Mouse (Mus musculus) heart, postnatal 0 days (tissue): ENCODE results near the gene Acsl5. TPM values are rescaled to one million over a fixed set of nuclear protein-coding genes. Genes with fewer than 3 reads are reported as not detected.
A peak's percentile ranks its signal among the peaks of the same experiment; 100 is the strongest.

Experiments used
- ATAC-seq: fragments of 200-750 bp; cut with Nextera tagmentation; 2 replicates; pipeline ENCODE4 v1.8.0; 2017; ENCODE audit warnings: low read depth, moderate number of reproducible peaks, moderate library complexity; ENCODE audit not compliant: insufficient read depth
- DNase-seq: peaks from one replicate; pipeline ENCODE4 v3.0.0-alpha.2; 2016; ENCODE audit warnings: low spot score
- H3K27ac ChIP-seq: fragments of 300-500 bp; sonication (generic); 2 replicates; pipeline ENCODE4 v1.5.1; 2014; ENCODE audit warnings: low read depth, mild to moderate bottlenecking
- H3K27me3 ChIP-seq: fragments of 300-500 bp; sonication (generic); 2 replicates; pipeline ENCODE4 v1.6.1; 2014; ENCODE audit warnings: low read length, mixed read lengths; ENCODE audit not compliant: control insufficient read depth, insufficient read depth
- H3K36me3 ChIP-seq: fragments of 300-500 bp; sonication (generic); replicated peaks from 2 replicates; pipeline ENCODE4 v1.6.1; 2014; ENCODE audit warnings: low read length, mixed read lengths; ENCODE audit not compliant: control insufficient read depth, insufficient read depth
- H3K4me1 ChIP-seq: fragments of 300-500 bp; sonication (generic); 2 replicates; pipeline ENCODE4 v1.6.1; 2014; ENCODE audit warnings: antibody characterized with exemption; ENCODE audit not compliant: control insufficient read depth, insufficient read depth
- H3K4me2 ChIP-seq: fragments of 300-500 bp; sonication (generic); 2 replicates; pipeline ENCODE4 v1.6.1; 2014; ENCODE audit warnings: low read depth, mild to moderate bottlenecking, low read length, moderate library complexity
- H3K4me3 ChIP-seq: fragments of 300-500 bp; sonication (generic); 2 replicates; pipeline ENCODE4 v1.5.1; 2014; ENCODE audit warnings: low read depth, low read length
- H3K9ac ChIP-seq: fragments of 300-500 bp; sonication (generic); replicated peaks from 2 replicates; pipeline ENCODE4 v1.6.1; 2014; ENCODE audit warnings: low read depth, low read length, mixed read lengths
- H3K9me3 ChIP-seq: fragments of 300-500 bp; sonication (generic); replicated peaks from 2 replicates; pipeline ENCODE4 v1.6.1; 2016; ENCODE audit warnings: low read length; ENCODE audit not compliant: control insufficient read depth
- CTCF ChIP-seq: IDR thresholded peaks from 2 replicates; pipeline ENCODE4 v1.5.1; 2016; ENCODE audit warnings: antibody characterized with exemption, control low read depth, low read depth
- EP300 ChIP-seq: IDR thresholded peaks from 2 replicates; pipeline ENCODE4 v1.6.1; 2016; ENCODE audit warnings: antibody characterized with exemption, low read depth
- WGBS: fragments of 180-500 bp; shearing (Covaris S2); extraction: QIAGEN DNeasy Blood & Tissue Kit; methylation state at CpG from one replicate; pipeline ENCODE4 v1.1.7; 2014; 5-methylcytosine and 5-hydroxymethylcytosine counted together
- polyA plus RNA-seq: library from polyadenylated mRNA; unstranded; fragments of >200 nt; fragmentation: Nextera tagmentation; extraction: Ambion mirVana; gene quantifications from 2 replicates; pipeline ENCODE4 v1.2.1, GENCODE M21; 2015
- total RNA-seq: library from RNA; depleted of rRNA; stranded (reverse); fragments of >200 nt; gene quantifications from 2 replicates; pipeline ENCODE4 v1.2.3, GENCODE M21; 2014; ENCODE audit warnings: low replicate concordance

Acsl5 gene
- total and polyA plus RNA-seq, 2 experiments from 2014 or later, result 15.8 to 28.1 TPM

DNA sequence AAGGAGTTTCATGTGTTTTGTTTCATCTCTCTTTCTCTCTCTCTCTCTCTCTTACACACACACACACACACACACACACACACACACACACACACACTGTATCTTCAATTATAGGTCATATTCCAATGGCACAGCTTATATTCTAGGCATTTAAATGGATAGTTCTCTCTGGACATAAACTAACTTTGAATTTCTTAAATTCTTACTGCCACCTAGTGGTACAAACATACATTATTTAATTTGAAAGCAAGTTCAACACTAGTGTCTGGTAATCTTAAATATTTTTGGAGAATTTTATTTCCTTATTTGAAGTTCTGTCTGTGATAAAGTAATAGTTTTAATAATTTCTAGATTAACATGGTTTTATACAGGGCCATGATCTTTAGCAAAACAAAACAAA is 53.3 kb downstream of the Acsl5 start:
- no peaks in the 10 kb centered on the region for H3K9me3 ChIP-seq
- H3K27ac ChIP-seq, result no peak overlapping the region
- no peak overlapping the region for H3K9ac ChIP-seq
- H3K4me2 ChIP-seq, result no peak overlapping the region
- no peaks in the 10 kb centered on the region for H3K27me3 ChIP-seq
- TF ChIP-seq EP300 (no peak), CTCF (peak; percentile 49)
- ATAC-seq (no peak), DNase-seq (peak; percentile 36)
- no peak overlapping the region for H3K4me3 ChIP-seq
- H3K36me3 ChIP-seq, result peaks cover 75% of the 10 kb centered on the region
- H3K4me1 ChIP-seq, result no peaks in the 10 kb centered on the region

DNA sequence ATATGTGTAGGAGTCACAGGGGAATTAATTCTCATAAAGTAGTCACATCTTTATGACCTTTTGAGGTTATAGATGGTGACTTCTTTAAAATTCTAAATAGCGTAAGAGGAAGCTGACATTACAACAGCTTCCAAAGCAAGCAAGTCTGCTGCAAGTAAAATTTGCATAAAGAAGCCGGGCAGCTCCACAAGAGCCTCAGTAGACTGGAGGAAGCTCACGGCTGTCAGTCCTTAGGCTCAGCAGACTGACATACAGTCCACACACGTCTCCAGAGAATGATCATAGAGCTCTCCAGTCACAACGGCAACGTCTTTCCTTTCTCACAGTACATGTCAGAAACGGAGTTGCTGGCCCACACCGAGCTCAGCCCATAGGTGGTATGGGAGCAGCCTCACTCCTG is 60.1 kb downstream of the Acsl5 start:
- Histone ChIP-seq H3K4me1 (0 out of 2 replicates have a peak, but pooled peaks cover 4% of the 10 kb centered on the region), H3K27me3 (no peaks in the 10 kb centered on the region), H3K9me3 (no peaks in the 10 kb centered on the region), H3K27ac (no peak overlapping the region), H3K36me3 (peaks cover 61% of the 10 kb centered on the region), H3K9ac (no peak overlapping the region), H3K4me2 (no peak overlapping the region), H3K4me3 (no peak overlapping the region)
- no peak for TF ChIP-seq CTCF
- TF ChIP-seq EP300, result no peak
- no peak for ATAC-seq
- no peak for DNase-seq
- 88% methylated on average over 8 of the region's 8 CpGs for WGBS

DNA sequence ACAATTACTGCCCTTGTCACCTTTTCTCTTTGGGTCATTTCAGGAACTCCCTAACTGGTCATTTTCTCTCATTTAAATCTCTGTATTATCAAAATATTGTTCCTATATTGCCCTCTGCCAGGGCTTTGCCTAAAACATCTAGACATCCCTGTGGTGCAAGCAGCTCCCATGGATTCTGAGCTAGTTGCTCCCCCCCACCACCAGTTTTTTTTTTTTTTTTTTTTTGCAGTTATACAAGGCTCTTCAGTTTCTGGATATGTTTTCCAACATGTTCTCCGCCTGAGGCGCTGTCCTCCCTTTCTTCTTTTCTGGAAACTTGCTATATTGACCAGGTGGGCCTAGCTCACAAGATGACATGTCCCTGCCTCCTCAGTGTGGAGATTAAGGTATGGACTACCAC is 61.9 kb downstream of the Acsl5 start:
- Histone ChIP-seq H3K4me3 (no peak overlapping the region), H3K9ac (no peak overlapping the region), H3K27ac (no peak overlapping the region), H3K36me3 (peaks cover 44% of the 10 kb centered on the region), H3K9me3 (no peaks in the 10 kb centered on the region), H3K4me2 (no peak overlapping the region), H3K27me3 (no peaks in the 10 kb centered on the region), H3K4me1 (0 out of 2 replicates have a peak, but pooled peaks cover 4% of the 10 kb centered on the region)
- ATAC-seq, result no peak
- TF ChIP-seq EP300 (no peak), CTCF (no peak)
- DNase-seq, result no peak
- WGBS, result 93% methylated on average over 2 of the region's 2 CpGs

DNA sequence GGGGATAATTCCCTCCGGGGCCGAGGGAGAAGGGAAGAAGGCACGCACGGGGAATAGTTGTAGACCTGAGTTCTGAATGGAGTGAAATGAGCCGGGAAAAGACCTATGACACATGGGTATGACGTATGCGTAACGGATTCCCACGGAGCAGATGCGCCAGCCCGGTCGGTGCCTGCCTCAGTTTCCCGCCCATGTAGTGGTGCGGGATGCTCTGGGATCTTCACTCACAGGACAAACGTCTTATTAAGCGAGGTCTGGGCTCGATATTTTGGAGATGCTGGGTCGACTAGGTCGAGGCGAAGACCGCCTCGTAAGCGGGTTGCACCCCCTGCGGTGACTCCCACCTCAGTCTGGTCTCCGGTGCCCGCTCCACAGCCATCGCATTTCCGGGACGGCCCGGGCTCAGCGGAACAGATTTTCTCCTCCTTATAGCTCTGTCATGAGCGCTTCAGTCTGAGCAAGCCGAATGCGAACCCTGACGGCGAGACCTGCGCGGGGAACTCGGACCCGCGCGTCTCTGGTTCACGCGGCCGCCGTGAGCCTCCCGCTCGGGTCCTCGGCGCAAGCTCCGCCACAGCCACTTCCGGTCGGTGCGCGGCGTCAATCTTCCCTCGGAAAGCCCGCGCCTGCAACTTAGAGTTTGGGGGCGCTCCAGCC is 63.8 kb downstream of the Acsl5 start, which contains the start of gene Zdhhc6:
Zdhhc6 (minus strand) TSS at position 581 of the 657 bp plus-strand sequence.
- H3K27ac ChIP-seq, result peak within 1 kb of the TSS; percentile 87
- H3K27me3 ChIP-seq, result no peaks in the 10 kb centered on the region
- WGBS, result under 1% methylated on average over 60 of the region's 60 CpGs
- H3K36me3 ChIP-seq, result peaks cover 26% of the 10 kb centered on the region
- peak within 1 kb of the TSS; percentile 89 for H3K4me2 ChIP-seq
- ATAC-seq, result peak; percentile 73
- TF ChIP-seq EP300, result no peak
- TF ChIP-seq CTCF, result no peak
- H3K4me3 ChIP-seq, result peak within 1 kb of the TSS; percentile 75
- H3K9ac ChIP-seq, result peak within 1 kb of the TSS; percentile 75
- H3K9me3 ChIP-seq, result no peaks in the 10 kb centered on the region
- 0 out of 2 replicates have a peak, but pooled peaks cover 4% of the 10 kb centered on the region for H3K4me1 ChIP-seq
- peak; percentile 32 for DNase-seq

DNA sequence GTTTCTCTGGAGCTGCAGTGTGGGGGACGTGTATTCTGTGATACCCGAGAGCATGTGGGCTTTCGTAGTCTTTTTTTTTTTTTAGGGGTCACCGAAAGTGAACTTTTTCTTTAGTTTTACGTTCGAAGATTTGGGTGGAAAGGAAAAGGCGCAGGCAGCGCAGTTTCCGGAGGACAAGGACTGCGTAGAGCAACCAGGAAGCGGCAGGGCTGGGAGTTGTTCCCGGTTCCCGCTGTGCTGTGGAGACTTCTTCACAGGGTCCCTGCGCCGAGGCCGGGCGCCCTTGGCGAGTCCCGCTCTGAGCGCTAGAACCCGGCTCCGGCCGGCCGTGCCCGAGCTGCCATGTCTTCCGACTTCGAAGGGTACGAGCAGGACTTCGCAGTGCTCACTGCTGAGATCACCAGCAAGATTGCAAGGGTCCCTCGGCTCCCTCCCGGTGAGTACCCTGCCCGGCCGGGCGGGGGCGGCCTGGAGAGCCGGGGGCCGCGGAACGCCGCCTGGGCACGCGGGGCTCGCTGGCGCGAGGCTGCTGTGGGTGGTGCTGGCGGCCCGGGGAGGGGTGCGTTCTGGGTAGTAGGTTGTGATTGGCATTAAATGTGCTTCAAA is 64.5 kb downstream of the Acsl5 start, which contains the start of gene Vti1a:
Vti1a (plus strand) TSS at position 187 of the 606 bp plus-strand sequence.
- H3K4me2 ChIP-seq, result peak within 1 kb of the TSS; percentile 89
- DNase-seq, result peak; percentile 82
- ATAC-seq, result peak; percentile 94
- peak within 1 kb of the TSS; percentile 75 for H3K9ac ChIP-seq
- H3K27ac ChIP-seq, result peak within 1 kb of the TSS; percentile 87
- H3K27me3 ChIP-seq, result no peaks in the 10 kb centered on the region
- H3K4me3 ChIP-seq, result peak within 1 kb of the TSS; percentile 75
- peaks cover 20% of the 10 kb centered on the region for H3K36me3 ChIP-seq
- no peaks in the 10 kb centered on the region for H3K9me3 ChIP-seq
- WGBS, result 1% methylated on average over 48 of the region's 48 CpGs
- peak; percentile 61; the same call in 1 of the 2 replicates for TF ChIP-seq EP300
- peak; percentile 5; the same call in 1 of the 2 replicates for TF ChIP-seq CTCF
- 0 out of 2 replicates have a peak, but pooled peaks cover 4% of the 10 kb centered on the region for H3K4me1 ChIP-seq
